Mouse (Mus musculus) mouse embryonic stem cell (cell line): Measurements from ENCODE around the gene Pcbd2.

Source experiments
- in situ Hi-C, 2 experiments: fragments of 300-500 bp; cut with MboI; formaldehyde crosslinking; loops; 1 replicate in 1 of 2; 3 replicates in 1 of 2; pipeline ENCODE4 v1.14.3; 2019 to 2020; ENCODE audit warnings: low sequenced_read_pairs in 2 of 2, low pct_unique_long_range_greater_than_20kb in 1 of 2, mixed read lengths in 1 of 2; ENCODE audit not compliant: unreplicated experiment in 1 of 2

Gene Pcbd2

GRCm38 (mm10) chr13:55730716-55731115 is 3.5 kb downstream of the Pcbd2 start:
- in situ Hi-C loops, result no loop called here

GRCm38 (mm10) chr13:55732121-55732520 is 5.0 kb downstream of the Pcbd2 start:
- in situ Hi-C loops, result no loop called here

- in situ Hi-C loops, result no loop called here
Measured at GRCm38 (mm10) chr13:55733628-55734502, 6.7 kb downstream of the Pcbd2 start.

- in situ Hi-C loops, result no loop called here
Measured at GRCm38 (mm10) chr13:55737885-55738284, 10.7 kb downstream of the Pcbd2 start.

- in situ Hi-C loops, result no loop called here
Measured at GRCm38 (mm10) chr13:55742306-55742705, 15.1 kb downstream of the Pcbd2 start.

GRCm38 (mm10) chr13:55754380-55754779 is 27.2 kb downstream of the Pcbd2 start:
- in situ Hi-C loops, result no loop called here

- in situ Hi-C loops, result no loop called here
Measured at GRCm38 (mm10) chr13:55756789-55757188, 29.6 kb downstream of the Pcbd2 start.

GRCm38 (mm10) chr13:55757645-55758044 is 30.5 kb downstream of the Pcbd2 start:
- in situ Hi-C loops, result no loop called here

- in situ Hi-C loops, result no loop called here
Measured at GRCm38 (mm10) chr13:55760576-55760975, 33.4 kb downstream of the Pcbd2 start.

GRCm38 (mm10) chr13:55761486-55761885 is 34.3 kb downstream of the Pcbd2 start:
- in situ Hi-C loops, result no loop called here

GRCm38 (mm10) chr13:55774352-55774751 is 47.2 kb downstream of the Pcbd2 start:
- in situ Hi-C loops, result no loop called here

- in situ Hi-C loops, result no loop called here
Measured at GRCm38 (mm10) chr13:55775056-55775455, 47.9 kb downstream of the Pcbd2 start.

- in situ Hi-C loops, result no loop called here
Measured at GRCm38 (mm10) chr13:55784268-55784667, 57.1 kb downstream of the Pcbd2 start, which contains the start of gene Catsper3. Gene Catsper3 (plus strand): TSS chr13:55784568.

GRCm38 (mm10) chr13:55786120-55786519 is 59.0 kb downstream of the Pcbd2 start:
- in situ Hi-C loops, result no loop called here

GRCm38 (mm10) chr13:55801246-55801645 is 74.1 kb downstream of the Pcbd2 start:
- in situ Hi-C loops, result no loop called here

GRCm38 (mm10) chr13:55803973-55804372 is 76.8 kb downstream of the Pcbd2 start:
- in situ Hi-C loops, result no loop called here

- in situ Hi-C loops, result no loop called here
Measured at GRCm38 (mm10) chr13:55809041-55809623, 82.0 kb downstream of the Pcbd2 start.

GRCm38 (mm10) chr13:55809707-55810106 is 82.5 kb downstream of the Pcbd2 start:
- in situ Hi-C loops, result no loop called here

GRCm38 (mm10) chr13:55810947-55811346 is 83.8 kb downstream of the Pcbd2 start:
- in situ Hi-C loops, result no loop called here

- in situ Hi-C loops, result no loop called here
Measured at GRCm38 (mm10) chr13:55813490-55814016, 86.4 kb downstream of the Pcbd2 start.
